Mouse (Mus musculus): Measurements from ENCODE around the gene Abca5.

- TF ChIP-seq EP300 (IDR thresholded peaks at IDR 0.05; ENCODE audit: insufficient read depth, low read depth, low read length) (no peak), CTCF (IDR thresholded peaks at IDR 0.05; ENCODE audit: low read depth, low read length) (no peak)
These were observed 42.8 kb upstream of the Abca5 start for GRCm38 (mm10) chr11:110380310-110380668.

All from ES-Bruce4 (cell line).